Mouse (Mus musculus) G1E (cell line): ENCODE data around the gene Gm4131.

ENCODE experiments used
- CTCF ChIP-seq: IDR thresholded peaks from 2 replicates; pipeline ENCODE4 v1.5.1; 2012; ENCODE audit warnings: low read depth, low read length, inconsistent platforms, mixed read lengths
- GATA1 ChIP-seq: IDR thresholded peaks from 2 replicates; pipeline ENCODE4 v1.6.1; 2012; ENCODE audit warnings: borderline replicate concordance, low read length, inconsistent platforms, mixed read lengths
- GATA2 ChIP-seq: IDR thresholded peaks from 2 replicates; pipeline ENCODE4 v1.6.1; 2012; ENCODE audit warnings: low read depth, low read length, inconsistent platforms, borderline replicate concordance
- TAL1 ChIP-seq: conservative IDR thresholded peaks from 2 replicates; pipeline ENCODE4 v1.6.1; 2012; ENCODE audit warnings: low read depth, low read length, inconsistent platforms, mixed read lengths

DNA sequence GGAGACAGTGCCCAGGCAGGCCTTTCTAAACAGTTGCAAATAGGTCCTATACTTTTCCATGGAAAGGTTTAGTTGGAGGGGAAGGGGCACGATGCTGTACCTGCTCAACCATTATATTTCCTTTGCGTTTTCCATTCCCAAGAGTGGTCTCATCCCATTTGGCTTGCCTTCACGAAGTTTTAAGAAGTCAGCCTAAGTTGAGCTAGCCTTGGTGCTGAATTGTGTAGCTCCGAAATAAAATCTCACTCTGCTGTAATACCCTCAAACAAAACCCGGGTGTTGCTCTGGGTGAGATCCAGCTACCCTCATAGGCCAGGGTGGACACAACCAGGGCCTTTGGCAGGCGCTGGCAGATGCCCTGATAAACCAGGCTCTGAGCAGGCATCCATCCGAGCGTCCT lies 85.3 kb downstream of the Gm4131 start:
- TF ChIP-seq CTCF (no peak), GATA1 (no peak), TAL1 (no peak), GATA2 (no peak)
